Comparison of ENCODE assay signal across 22 mouse cellular contexts in the genomic region with DNA sequence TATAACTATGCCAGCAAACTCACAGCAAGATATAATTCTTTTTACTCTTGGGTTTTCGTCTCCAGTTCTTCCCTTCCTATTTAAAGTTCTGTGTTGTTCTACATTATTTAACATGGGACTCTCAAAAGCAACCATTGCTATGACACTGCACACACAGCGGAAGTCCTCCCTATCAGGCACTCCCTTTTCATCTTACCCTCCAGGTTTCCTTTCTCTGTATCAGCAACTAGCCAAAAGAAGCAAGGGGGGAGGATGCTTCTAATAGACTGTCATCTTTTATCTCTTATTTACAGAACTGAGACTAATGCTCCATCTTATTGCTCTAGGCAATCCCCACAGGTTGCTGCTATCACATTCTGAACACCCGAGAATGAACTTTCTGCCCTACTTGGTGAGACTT.
A peak's percentile ranks its signal among the peaks of the same experiment; 100 is the strongest.
DNase-seq lines count a peak whose midpoint lies in the region; ATAC-seq and TF ChIP-seq lines count a peak whose summit lies in the region.
"Had no signal": no experiment of that assay in that cellular context is flagged by ENCODE, and none has a peak within 500 bp of the region (broad histone marks: within the 10 kb centered on the region; RNA-seq: fewer than 3 reads in every experiment).

No protein-coding gene starts in this region.

- no peak for TF ChIP-seq POLR2A in brain, embryonic 14.5 days (IDR thresholded peaks at IDR 0.05; ENCODE audit: borderline replicate concordance, extremely low read depth, insufficient read depth, insufficient read length, poor library complexity, severe bottlenecking)

- TF ChIP-seq CTCF in brain, embryonic 14.5 days (IDR thresholded peaks at IDR 0.05; ENCODE audit: borderline replicate concordance, extremely low read depth, insufficient read depth, insufficient read length): no peak

- H3K27me3 ChIP-seq in midbrain, embryonic 16.5 days (ENCODE audit: control insufficient read depth, insufficient read depth, low read depth, low read length): no peaks in the 10 kb centered on the region
- no peaks in the 10 kb centered on the region for H3K27me3 ChIP-seq in midbrain, embryonic 10.5 days (ENCODE audit: low read depth, poor library complexity, severe bottlenecking)
- H3K27me3 ChIP-seq in hindbrain, embryonic 12.5 days: no peaks in the 10 kb centered on the region
- H3K27me3 ChIP-seq: embryonic facial prominence, embryonic 13.5 days; embryonic facial prominence, embryonic 15.5 days; forebrain, embryonic 12.5 days had no signal

- WGBS in midbrain, embryonic 16.5 days: 57% methylated on average over 3 of the region's 3 CpGs
- WGBS in midbrain, embryonic 10.5 days: 65% methylated on average over 3 of the region's 3 CpGs
- WGBS in hindbrain, embryonic 12.5 days: 76% methylated on average over 3 of the region's 3 CpGs

- peak; percentile 36; the same call in 1 of the 2 replicates for ATAC-seq in midbrain, embryonic 16.5 days
- peak; percentile 85 for ATAC-seq in common myeloid progenitor, adult 5-6 weeks (replicated peaks; ENCODE audit: low read depth, poor library complexity, severe bottlenecking)
- peak; percentile 77 for ATAC-seq in megakaryocyte-erythroid progenitor cell, adult 5-6 weeks (replicated peaks; ENCODE audit: low FRiP score, low TSS enrichment, poor library complexity, severe bottlenecking)
- no peak for ATAC-seq in hindbrain, embryonic 12.5 days (ENCODE audit: low FRiP score)
- ATAC-seq: forebrain, embryonic 14.5 days; forebrain, embryonic 16.5 days had no signal

- no peak overlapping the region for H3K27ac ChIP-seq in midbrain, embryonic 16.5 days (ENCODE audit: low read length)
- no peak overlapping the region for H3K27ac ChIP-seq in midbrain, embryonic 10.5 days (replicated peaks)
- no peak overlapping the region for H3K27ac ChIP-seq in hindbrain, embryonic 12.5 days
- H3K27ac ChIP-seq: embryonic facial prominence, embryonic 13.5 days; embryonic facial prominence, embryonic 15.5 days; forebrain, embryonic 10.5 days; forebrain, embryonic 12.5 days had no signal

- no peaks in the 10 kb centered on the region for H3K9me3 ChIP-seq in midbrain, embryonic 16.5 days (replicated peaks; ENCODE audit: control insufficient read depth, low read length, poor library complexity, severe bottlenecking)
- H3K9me3 ChIP-seq in midbrain, embryonic 10.5 days (replicated peaks): no peaks in the 10 kb centered on the region
- H3K9me3 ChIP-seq in hindbrain, embryonic 12.5 days (replicated peaks): no peaks in the 10 kb centered on the region
- H3K9me3 ChIP-seq: embryonic facial prominence, embryonic 13.5 days; embryonic facial prominence, embryonic 15.5 days; forebrain, embryonic 10.5 days; forebrain, embryonic 12.5 days had no signal

- H3K36me3 ChIP-seq in midbrain, embryonic 16.5 days (ENCODE audit: control insufficient read depth, insufficient read depth, low read length): no peaks in the 10 kb centered on the region
- H3K36me3 ChIP-seq in midbrain, embryonic 10.5 days: no peaks in the 10 kb centered on the region
- no peaks in the 10 kb centered on the region for H3K36me3 ChIP-seq in hindbrain, embryonic 12.5 days
- H3K36me3 ChIP-seq: embryonic facial prominence, embryonic 13.5 days; embryonic facial prominence, embryonic 15.5 days; forebrain, embryonic 10.5 days; forebrain, embryonic 12.5 days had no signal

- H3K9ac ChIP-seq in midbrain, embryonic 16.5 days (ENCODE audit: low read depth, low read length): no peak overlapping the region
- no peak overlapping the region for H3K9ac ChIP-seq in hindbrain, embryonic 12.5 days
- H3K9ac ChIP-seq: embryonic facial prominence, embryonic 13.5 days; embryonic facial prominence, embryonic 15.5 days; forebrain, embryonic 12.5 days had no signal

- no peak for DNase-seq in midbrain, embryonic 10.5 days (ENCODE audit: low spot score)
- peak; percentile 9 for DNase-seq in brain, embryonic 14.5 days (ENCODE audit: low read depth)
- DNase-seq in cerebellum, adult 11-12 months: no peak
- DNase-seq: adrenal gland, adult 2 months; adrenal gland, postnatal 10 days; adrenal gland, postnatal 25 days; cerebellum, adult 18-20 months; cerebellum, adult 8-10 months; cerebellum, adult 9-11 months; cerebellum, postnatal 25 days; embryo, embryonic 11 days had no signal

- no peak overlapping the region for H3K4me3 ChIP-seq in midbrain, embryonic 16.5 days (ENCODE audit: low read depth, low read length)
- no peak overlapping the region for H3K4me3 ChIP-seq in midbrain, embryonic 10.5 days
- no peak overlapping the region for H3K4me3 ChIP-seq in hindbrain, embryonic 12.5 days
- H3K4me3 ChIP-seq: embryonic facial prominence, embryonic 13.5 days; embryonic facial prominence, embryonic 15.5 days; erythroblast, embryonic 14.5 days; forebrain, embryonic 10.5 days; forebrain, embryonic 12.5 days had no signal

- 0 out of 2 replicates have a peak, but pooled peaks cover 3% of the 10 kb centered on the region for H3K4me1 ChIP-seq in midbrain, embryonic 16.5 days (ENCODE audit: control insufficient read depth, insufficient read depth, low read length)
- 0 out of 2 replicates have a peak, but pooled peaks cover 3% of the 10 kb centered on the region for H3K4me1 ChIP-seq in midbrain, embryonic 10.5 days
- no peaks in the 10 kb centered on the region for H3K4me1 ChIP-seq in hindbrain, embryonic 12.5 days
- H3K4me1 ChIP-seq: embryonic facial prominence, embryonic 13.5 days; embryonic facial prominence, embryonic 15.5 days; forebrain, embryonic 12.5 days had no signal

- H3K4me2 ChIP-seq in midbrain, embryonic 16.5 days (ENCODE audit: low read length): no peak overlapping the region
- no peak overlapping the region for H3K4me2 ChIP-seq in hindbrain, embryonic 12.5 days (replicated peaks)
- H3K4me2 ChIP-seq: embryonic facial prominence, embryonic 13.5 days; embryonic facial prominence, embryonic 15.5 days; forebrain, embryonic 12.5 days had no signal
